Mouse (Mus musculus) embryo, embryonic 10 days (tissue): Measurements from ENCODE around the gene Rhox3a.
"Not testable (repeated sequence)": the region's sequence is repeated elsewhere in the genome, so short reads cannot be mapped to it uniquely, and the experiment has no call there.

Experiments used
- DNase-seq: peaks from one replicate; pipeline ENCODE4 v3.0.0-alpha.2; 2015; ENCODE audit warnings: low spot score

The Rhox3a gene

DNA sequence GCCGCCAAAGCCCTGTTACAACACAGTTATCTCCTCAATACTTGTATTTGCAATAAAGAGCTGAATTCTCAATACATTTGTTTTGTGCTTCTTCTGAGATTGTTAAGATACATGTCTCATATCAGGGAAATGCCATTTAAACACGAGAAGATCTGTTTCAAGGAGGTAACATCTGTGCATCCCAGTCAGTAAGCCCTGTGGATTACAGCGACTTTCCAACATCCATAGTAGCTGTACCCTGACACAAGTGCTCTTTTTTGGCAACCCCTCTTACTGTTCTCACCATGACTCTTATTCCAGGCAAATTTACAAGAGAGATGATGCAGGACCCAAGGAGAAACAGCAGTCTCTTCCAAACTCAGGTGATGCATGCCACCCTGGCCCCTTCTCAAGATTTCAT, at the start of gene Rhox3a:
Rhox3a (plus strand) TSS at position 301 of the 400 bp plus-strand sequence.
- not testable (repeated sequence) for DNase-seq

GRCm38 (mm10) chrX:37210941-37211340, 38.8 kb upstream of the Rhox3a start, which contains the start of gene Gm9:
Gene Gm9, minus strand, starts transcription at chrX:37211041.
- no peak for DNase-seq

DNA sequence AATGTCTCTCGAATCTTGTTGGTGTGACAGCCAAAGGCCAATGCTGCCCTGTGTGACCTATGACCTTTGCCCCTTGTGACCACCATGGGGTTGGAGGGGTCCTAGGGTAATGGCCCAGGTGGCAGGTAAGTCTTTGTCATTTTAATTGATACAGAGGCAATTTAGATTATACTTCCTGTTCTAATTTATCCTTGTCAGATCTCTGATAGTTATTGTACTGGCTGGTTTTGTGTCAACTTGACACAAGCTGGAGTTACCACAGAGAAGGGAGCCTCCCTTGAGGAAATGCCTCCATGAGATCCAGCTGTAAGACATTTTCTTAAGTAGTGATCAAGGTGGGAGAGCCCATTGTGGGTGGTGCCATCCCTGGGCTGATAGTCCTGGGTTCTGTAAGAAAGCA, 27.6 kb upstream of the Rhox3a start, which contains the start of gene Rhox1:
Rhox1 (minus strand) TSS at position 101 of the 400 bp plus-strand sequence.
- not testable (repeated sequence) for DNase-seq

DNA sequence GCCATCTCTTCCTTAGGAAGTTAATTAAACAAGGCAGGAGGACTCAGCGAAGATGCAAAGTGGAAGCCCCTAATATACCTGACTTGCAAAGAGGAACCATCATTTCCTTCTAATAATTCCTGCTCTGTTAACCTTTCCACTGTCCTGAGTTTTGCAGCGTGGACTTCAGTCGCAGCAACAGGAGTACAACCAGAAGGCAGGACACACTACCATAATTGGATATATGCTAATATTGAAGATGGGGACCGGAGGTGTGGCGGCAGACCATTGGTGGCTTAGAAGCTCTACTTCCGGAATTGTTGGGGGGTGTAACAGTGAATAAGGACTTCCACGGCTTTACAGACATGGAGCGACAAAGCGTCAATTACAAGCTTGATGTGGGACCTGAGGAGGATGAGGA, 5.0 kb upstream of the Rhox3a start, which contains the start of gene Rhox2a:
Rhox2a (plus strand) TSS at position 301 of the 400 bp plus-strand sequence.
- not testable (repeated sequence) for DNase-seq

GRCm38 (mm10) chrX:37265038-37265437, 15.3 kb downstream of the Rhox3a start, which contains the start of gene Rhox4a:
Gene Rhox4a, plus strand, starts transcription at chrX:37265338.
- not testable (repeated sequence) for DNase-seq
